Mouse (Mus musculus) neural tube, embryonic 11.5 days (tissue): ENCODE data around the gene Dpp10. TPM values are rescaled to one million over a fixed set of nuclear protein-coding genes. Genes with fewer than 3 reads are reported as not detected.

Experiments
- ATAC-seq: fragments of 200-750 bp; cut with Nextera tagmentation; 2 replicates; pipeline ENCODE4 v1.8.0; 2017; ENCODE audit warnings: moderate number of reproducible peaks, mild to moderate bottlenecking, moderate TSS enrichment, moderate library complexity; ENCODE audit not compliant: insufficient read depth, low FRiP score, low TSS enrichment
- DNase-seq: peaks from one replicate; pipeline ENCODE4 v3.0.0-alpha.2; 2015; ENCODE audit warnings: low spot score
- H3K27ac ChIP-seq: fragments of 300-500 bp; sonication (generic); 2 replicates; pipeline ENCODE4 v1.5.1; 2014; ENCODE audit warnings: low read depth, mild to moderate bottlenecking, low read length
- H3K27me3 ChIP-seq: fragments of 300-500 bp; sonication (generic); 2 replicates; pipeline ENCODE4 v1.6.1; 2014; ENCODE audit warnings: mild to moderate bottlenecking, low read length, mixed read lengths; ENCODE audit not compliant: control insufficient read depth, insufficient read depth
- H3K36me3 ChIP-seq: fragments of 300-500 bp; sonication (generic); 2 replicates; pipeline ENCODE4 v1.6.1; 2014; ENCODE audit warnings: mild to moderate bottlenecking, low read length, moderate library complexity, mixed read lengths; ENCODE audit not compliant: control insufficient read depth, insufficient read depth
- H3K4me1 ChIP-seq: fragments of 300-500 bp; sonication (generic); 2 replicates; pipeline ENCODE4 v1.6.1; 2014; ENCODE audit warnings: low read length, mixed read lengths; ENCODE audit not compliant: control insufficient read depth, insufficient read depth
- H3K4me2 ChIP-seq: fragments of 300-500 bp; sonication (generic); 2 replicates; pipeline ENCODE4 v1.6.1; 2014; ENCODE audit warnings: low read depth, mild to moderate bottlenecking, moderate library complexity
- H3K4me3 ChIP-seq: fragments of 300-500 bp; sonication (generic); 2 replicates; pipeline ENCODE4 v1.5.1; 2014; ENCODE audit warnings: low read depth, low read length
- H3K9ac ChIP-seq: fragments of 300-500 bp; sonication (generic); 2 replicates; pipeline ENCODE4 v1.6.1; 2014; ENCODE audit warnings: mild to moderate bottlenecking, low read length
- H3K9me3 ChIP-seq: fragments of 300-500 bp; sonication (generic); 2 replicates; pipeline ENCODE4 v1.6.1; 2016; ENCODE audit warnings: low read length; ENCODE audit not compliant: control insufficient read depth
- WGBS: fragments of 180-500 bp; shearing (Covaris S2); extraction: QIAGEN DNeasy Blood & Tissue Kit; methylation state at CpG from one replicate; pipeline ENCODE4 v1.1.7; 2014; 5-methylcytosine and 5-hydroxymethylcytosine counted together
- polyA plus RNA-seq: library from polyadenylated mRNA; unstranded; fragments of >200 nt; fragmentation: Nextera tagmentation; extraction: Ambion mirVana; gene quantifications from 2 replicates; pipeline ENCODE4 v1.2.1, GENCODE M21; 2014

The Dpp10 gene
- polyA plus RNA-seq, 1 experiment from 2014 or later: 0.70 TPM

- DNase-seq (no peak), ATAC-seq (no peak)
- no peak overlapping the region for H3K4me2 ChIP-seq
- H3K9ac ChIP-seq: no peak overlapping the region
- H3K4me1 ChIP-seq: no peaks in the 10 kb centered on the region
- H3K36me3 ChIP-seq: no peaks in the 10 kb centered on the region
- H3K9me3 ChIP-seq: no peaks in the 10 kb centered on the region
- H3K27me3 ChIP-seq: no peaks in the 10 kb centered on the region
- H3K4me3 ChIP-seq: no peak overlapping the region
- no peak overlapping the region for H3K27ac ChIP-seq
- WGBS: 77% methylated on average over 1 of the region's 1 CpGs
These were observed 707.5 kb downstream of the Dpp10 start for GRCm38 (mm10) chr1:123337877-123338276.

- H3K4me3 ChIP-seq: no peak overlapping the region
- H3K36me3 ChIP-seq: no peaks in the 10 kb centered on the region
- no peak overlapping the region for H3K27ac ChIP-seq
- WGBS: 91% methylated on average over 2 of the region's 2 CpGs
- no peak overlapping the region for H3K4me2 ChIP-seq
- no peaks in the 10 kb centered on the region for H3K4me1 ChIP-seq
- no peaks in the 10 kb centered on the region for H3K9me3 ChIP-seq
- ATAC-seq (no peak), DNase-seq (no peak)
- H3K9ac ChIP-seq: no peak overlapping the region
- no peaks in the 10 kb centered on the region for H3K27me3 ChIP-seq
These were observed 728.5 kb downstream of the Dpp10 start for GRCm38 (mm10) chr1:123316886-123317285.
